Mouse (Mus musculus): Measurements from ENCODE around the gene Rps23. TPM values are rescaled to one million over a fixed set of nuclear protein-coding genes. Genes with fewer than 3 reads are reported as not detected.
A peak's percentile ranks its signal among the peaks of the same experiment; 100 is the strongest.

Rps23 gene
- polyA plus RNA-seq, 1 experiment from 2014 or later, result 281 TPM

- DNase-seq (no peak), ATAC-seq (ENCODE audit: insufficient read depth) (no peak)
- no peaks in the 10 kb centered on the region for H3K4me1 ChIP-seq (ENCODE audit: insufficient read depth)
- no peak for TF ChIP-seq CTCF (IDR thresholded peaks at IDR 0.05; ENCODE audit: low read depth)
- no peak overlapping the region for H3K9ac ChIP-seq
- 74% methylated on average over 7 of the region's 7 CpGs for WGBS
- no peaks in the 10 kb centered on the region for H3K36me3 ChIP-seq (ENCODE audit: insufficient read depth)
- no peaks in the 10 kb centered on the region for H3K27me3 ChIP-seq (ENCODE audit: insufficient read depth, low read length)
- no peak overlapping the region for H3K27ac ChIP-seq (ENCODE audit: low read depth)
- no peaks in the 10 kb centered on the region for H3K9me3 ChIP-seq (ENCODE audit: low read depth, low read length)
- no peak overlapping the region for H3K4me2 ChIP-seq
- no peak overlapping the region for H3K4me3 ChIP-seq (ENCODE audit: low read depth, low read length)
Measured at GRCm38 (mm10) chr13:90935852-90936251, 13.1 kb downstream of the Rps23 start.

GRCm38 (mm10) chr13:90939192-90939591 lies 16.4 kb downstream of the Rps23 start:
- H3K27ac ChIP-seq (ENCODE audit: low read depth), result no peak overlapping the region
- 44% methylated on average over 6 of the region's 6 CpGs for WGBS
- H3K27me3 ChIP-seq (ENCODE audit: insufficient read depth, low read length), result no peaks in the 10 kb centered on the region
- H3K4me2 ChIP-seq, result no peak overlapping the region
- no peak overlapping the region for H3K4me3 ChIP-seq (ENCODE audit: low read depth, low read length)
- no peak overlapping the region for H3K9ac ChIP-seq
- H3K9me3 ChIP-seq (ENCODE audit: low read depth, low read length), result no peaks in the 10 kb centered on the region
- TF ChIP-seq CTCF (IDR thresholded peaks at IDR 0.05; ENCODE audit: low read depth), result no peak
- no peaks in the 10 kb centered on the region for H3K4me1 ChIP-seq (ENCODE audit: insufficient read depth)
- no peak for DNase-seq
- H3K36me3 ChIP-seq (ENCODE audit: insufficient read depth), result no peaks in the 10 kb centered on the region
- no peak for ATAC-seq (ENCODE audit: insufficient read depth)

DNA sequence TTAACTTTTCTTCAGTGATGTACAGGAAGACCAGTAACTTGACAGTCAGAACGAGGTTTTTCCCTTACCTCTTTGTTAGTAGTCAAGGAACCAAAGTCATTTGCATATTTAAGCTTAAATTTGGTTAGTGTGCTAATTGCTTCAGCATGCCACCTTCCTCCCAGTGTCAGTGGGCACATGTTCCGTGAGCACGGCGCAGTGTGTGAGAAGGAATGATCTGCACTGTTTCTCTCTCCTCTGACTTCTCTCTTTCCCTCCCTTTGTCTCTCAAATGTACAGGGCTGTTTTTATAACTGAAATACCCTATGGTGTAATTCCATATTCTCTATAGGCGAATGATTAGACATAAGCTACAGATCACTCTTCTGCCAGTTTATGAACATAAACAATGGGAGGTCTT lies 16.8 kb downstream of the Rps23 start:
- no peak for TF ChIP-seq CTCF (IDR thresholded peaks at IDR 0.05; ENCODE audit: low read depth)
- Histone ChIP-seq H3K27ac (ENCODE audit: low read depth) (no peak overlapping the region), H3K36me3 (ENCODE audit: insufficient read depth) (no peaks in the 10 kb centered on the region), H3K4me3 (ENCODE audit: low read depth, low read length) (no peak overlapping the region), H3K4me1 (ENCODE audit: insufficient read depth) (no peaks in the 10 kb centered on the region), H3K9ac (no peak overlapping the region), H3K4me2 (no peak overlapping the region), H3K27me3 (ENCODE audit: insufficient read depth, low read length) (no peaks in the 10 kb centered on the region), H3K9me3 (ENCODE audit: low read depth, low read length) (no peaks in the 10 kb centered on the region)
- DNase-seq, result no peak
- WGBS, result 82% methylated on average over 5 of the region's 5 CpGs
- ATAC-seq (ENCODE audit: insufficient read depth), result no peak

DNA sequence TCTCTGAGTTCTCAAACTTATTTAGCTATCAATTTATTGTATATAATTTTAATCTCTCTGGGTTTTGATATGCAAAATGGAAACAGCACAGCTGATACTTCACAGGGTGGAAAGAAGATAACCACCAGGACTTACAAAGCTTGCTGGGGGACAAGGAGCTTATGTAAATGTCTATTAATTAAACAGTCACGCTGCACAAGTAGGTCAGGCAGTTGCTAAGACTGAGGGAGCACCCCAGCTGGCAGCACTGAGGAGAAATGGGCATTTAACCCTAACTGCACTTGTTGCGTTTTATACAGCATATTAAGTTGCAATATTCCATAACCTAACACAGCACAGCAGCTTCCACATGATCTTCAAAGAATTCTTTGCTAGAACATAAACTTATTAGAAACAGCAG lies 36.1 kb downstream of the Rps23 start:
- Histone ChIP-seq H3K36me3 (ENCODE audit: insufficient read depth) (no peaks in the 10 kb centered on the region), H3K27me3 (ENCODE audit: insufficient read depth, low read length) (no peaks in the 10 kb centered on the region), H3K9me3 (ENCODE audit: low read depth, low read length) (no peaks in the 10 kb centered on the region), H3K4me2 (no peak overlapping the region), H3K4me1 (ENCODE audit: insufficient read depth) (no peaks in the 10 kb centered on the region), H3K4me3 (ENCODE audit: low read depth, low read length) (no peak overlapping the region), H3K9ac (no peak overlapping the region), H3K27ac (ENCODE audit: low read depth) (no peak overlapping the region)
- ATAC-seq (ENCODE audit: insufficient read depth) (no peak), DNase-seq (no peak)
- TF ChIP-seq CTCF (IDR thresholded peaks at IDR 0.05; ENCODE audit: low read depth), result no peak
- 48% methylated on average over 2 of the region's 2 CpGs for WGBS

DNA sequence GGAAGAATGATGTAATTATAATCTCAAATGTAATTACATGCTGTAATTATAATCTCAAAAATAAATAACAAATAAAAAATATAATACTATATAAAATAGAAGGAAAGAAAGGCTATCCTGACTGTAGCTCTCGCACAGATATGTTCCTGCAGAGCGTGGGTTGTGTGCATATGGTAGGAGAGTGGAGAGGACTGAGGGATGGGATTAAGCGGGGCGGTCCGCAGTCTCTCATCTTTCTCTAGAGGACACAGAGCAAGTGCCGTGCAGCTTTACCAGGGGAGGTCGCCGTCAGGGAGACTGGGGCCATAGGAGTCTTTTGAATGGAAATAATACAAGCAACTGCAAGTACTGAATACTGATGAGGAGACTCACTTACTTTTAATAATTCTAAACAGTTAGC lies 37.8 kb downstream of the Rps23 start:
- Histone ChIP-seq H3K4me2 (no peak overlapping the region), H3K27ac (ENCODE audit: low read depth) (no peak overlapping the region), H3K27me3 (ENCODE audit: insufficient read depth, low read length) (no peaks in the 10 kb centered on the region), H3K9ac (no peak overlapping the region), H3K4me3 (ENCODE audit: low read depth, low read length) (no peak overlapping the region), H3K9me3 (ENCODE audit: low read depth, low read length) (no peaks in the 10 kb centered on the region), H3K4me1 (ENCODE audit: insufficient read depth) (no peaks in the 10 kb centered on the region), H3K36me3 (ENCODE audit: insufficient read depth) (no peaks in the 10 kb centered on the region)
- no peak for TF ChIP-seq CTCF (IDR thresholded peaks at IDR 0.05; ENCODE audit: low read depth)
- DNase-seq, result no peak
- ATAC-seq (ENCODE audit: insufficient read depth), result no peak
- 93% methylated on average over 8 of the region's 8 CpGs for WGBS

- H3K36me3 ChIP-seq (ENCODE audit: insufficient read depth), result no peaks in the 10 kb centered on the region
- WGBS, result 57% methylated on average over 10 of the region's 10 CpGs
- no peak for TF ChIP-seq CTCF (IDR thresholded peaks at IDR 0.05; ENCODE audit: low read depth)
- no peaks in the 10 kb centered on the region for H3K4me1 ChIP-seq (ENCODE audit: insufficient read depth)
- no peak overlapping the region for H3K4me3 ChIP-seq (ENCODE audit: low read depth, low read length)
- peak; percentile 4 for DNase-seq
- H3K4me2 ChIP-seq, result no peak overlapping the region
- H3K27ac ChIP-seq (ENCODE audit: low read depth), result no peak overlapping the region
- no peak for ATAC-seq (ENCODE audit: insufficient read depth)
- H3K9ac ChIP-seq, result no peak overlapping the region
- H3K27me3 ChIP-seq (ENCODE audit: insufficient read depth, low read length), result no peaks in the 10 kb centered on the region
- H3K9me3 ChIP-seq (ENCODE audit: low read depth, low read length), result no peaks in the 10 kb centered on the region
Measured at GRCm38 (mm10) chr13:90962836-90963760, 40.3 kb downstream of the Rps23 start.

- no peak for TF ChIP-seq CTCF (IDR thresholded peaks at IDR 0.05; ENCODE audit: low read depth)
- Histone ChIP-seq H3K4me2 (no peak overlapping the region), H3K4me1 (ENCODE audit: insufficient read depth) (no peaks in the 10 kb centered on the region), H3K27ac (ENCODE audit: low read depth) (no peak overlapping the region), H3K9ac (no peak overlapping the region), H3K27me3 (ENCODE audit: insufficient read depth, low read length) (no peaks in the 10 kb centered on the region), H3K4me3 (ENCODE audit: low read depth, low read length) (no peak overlapping the region), H3K36me3 (ENCODE audit: insufficient read depth) (no peaks in the 10 kb centered on the region), H3K9me3 (ENCODE audit: low read depth, low read length) (no peaks in the 10 kb centered on the region)
- WGBS, result 67% methylated on average over 4 of the region's 4 CpGs
- ATAC-seq (ENCODE audit: insufficient read depth) (no peak), DNase-seq (no peak)
Measured at GRCm38 (mm10) chr13:90964511-90964910, 41.8 kb downstream of the Rps23 start.

All from lung, embryonic 14.5 days (tissue).